Mouse (Mus musculus) ZHBTc4 (cell line): ENCODE measurements at regions not wholly inside any gene's neighbourhood (a gene's known extent, or its start where the extent isn't known, plus 50 kb on each side); places are given as distances from the start of the nearest gene placed in this dataset.

ENCODE experiments used
- DNase-seq: peaks from one replicate; pipeline ENCODE4 v3.0.0-alpha.2; 2011; ENCODE audit warnings: low read depth, low spot score

- DNase-seq = no peak
Measured at GRCm38 (mm10) chr9:23062656-23063444, 160.0 kb upstream of the Bmper start.

- no peak for DNase-seq
Measured at GRCm38 (mm10) chr9:23064001-23064400, 158.9 kb upstream of the Bmper start.

- no peak for DNase-seq
Measured at GRCm38 (mm10) chr9:23064811-23065210, 158.1 kb upstream of the Bmper start.

DNA sequence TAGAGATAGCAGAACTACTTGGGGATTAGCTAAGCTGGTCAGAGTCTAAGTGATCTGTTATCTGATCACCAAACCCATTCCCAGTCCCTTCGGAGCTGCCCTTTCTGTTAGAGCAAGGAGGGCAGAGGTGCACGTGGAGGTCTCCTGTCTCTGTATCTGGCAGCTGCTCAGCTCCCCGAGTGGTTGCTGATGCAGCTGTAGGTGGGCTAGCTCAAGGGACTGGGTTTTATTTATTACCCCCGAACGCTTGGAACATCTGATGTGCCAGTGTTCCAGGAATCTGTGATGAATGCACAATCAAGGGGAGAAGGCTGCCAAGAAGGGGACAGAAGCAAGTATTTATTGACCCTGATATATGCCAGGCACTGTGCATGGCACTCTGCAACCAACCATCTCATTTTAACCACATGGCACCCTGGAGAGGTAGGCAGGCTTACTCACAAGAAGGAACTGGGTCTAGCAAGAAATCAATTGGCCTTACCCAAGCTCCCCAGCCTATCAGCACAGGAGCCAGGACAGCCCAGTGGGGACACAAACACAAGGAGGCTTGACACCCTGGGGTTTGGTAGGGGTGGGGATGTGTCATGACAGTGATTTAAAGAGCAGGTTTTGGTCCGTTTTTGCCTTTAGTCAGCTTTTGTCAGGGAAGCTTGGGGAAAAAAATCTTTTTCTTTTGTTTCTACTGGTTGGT lies 154.6 kb upstream of the Bmper start:
- DNase-seq = no peak

- no peak for DNase-seq
Measured at GRCm38 (mm10) chr9:23069161-23069560, 153.7 kb upstream of the Bmper start.

DNA sequence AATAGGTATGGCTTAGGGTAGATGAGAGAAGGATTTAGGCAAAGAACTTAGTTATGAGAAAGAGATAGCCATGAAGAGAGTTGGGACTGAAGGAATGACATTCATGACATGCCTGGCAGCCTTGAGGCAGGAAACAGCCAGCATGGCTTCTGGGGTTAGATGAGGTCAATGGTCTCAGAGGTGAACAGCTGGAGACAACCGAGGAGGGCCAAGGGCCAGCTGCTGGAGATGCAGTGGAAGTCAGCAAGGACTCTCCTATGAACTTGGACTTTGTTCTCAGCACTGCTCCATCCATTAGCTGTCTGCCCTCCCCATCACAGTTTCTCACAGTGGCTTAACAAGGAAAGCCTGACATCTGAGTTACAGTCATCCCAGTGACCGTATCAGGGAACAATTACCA lies 151.9 kb upstream of the Bmper start:
- no peak for DNase-seq

DNA sequence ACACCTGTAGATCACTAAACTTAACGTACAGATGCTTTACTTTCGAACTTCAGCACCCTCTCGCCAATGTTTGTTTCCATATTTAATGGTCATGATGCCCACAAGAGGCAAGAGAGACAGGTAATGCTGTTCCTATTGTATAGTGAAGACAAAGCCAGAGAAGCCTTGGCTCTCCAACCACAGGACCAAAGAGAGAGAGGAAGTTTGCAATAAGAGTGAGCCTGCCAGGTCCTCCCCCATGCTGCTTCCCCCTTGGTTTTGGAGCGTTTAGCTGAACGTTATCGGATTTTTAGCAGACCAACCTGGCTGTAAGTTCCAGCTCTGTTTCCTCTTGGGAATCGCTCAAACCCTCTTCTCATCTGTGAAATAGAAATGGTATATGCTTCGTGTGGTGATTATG lies 150.1 kb upstream of the Bmper start:
- DNase-seq = no peak

DNA sequence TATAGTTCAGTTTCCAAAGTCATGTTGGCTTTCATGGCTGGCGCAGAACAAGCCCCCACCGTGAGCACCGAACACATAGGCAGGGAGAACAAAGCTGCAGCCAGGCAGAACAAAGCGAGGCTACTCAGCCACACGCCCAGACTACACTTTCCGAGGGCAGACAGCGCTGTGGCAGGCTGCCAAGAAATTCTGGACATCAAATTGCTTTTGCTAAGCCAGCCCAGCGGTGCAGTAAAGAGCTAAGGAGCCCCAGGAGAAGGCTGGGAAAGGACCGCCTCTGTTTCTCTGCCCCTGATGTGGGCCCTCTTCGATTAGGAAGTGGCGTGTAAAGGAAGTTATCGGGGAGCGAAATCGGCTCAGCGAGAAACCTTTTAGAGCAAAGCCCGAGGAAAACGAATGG lies 139.3 kb upstream of the Bmper start:
- peak; percentile 78 for DNase-seq

DNA sequence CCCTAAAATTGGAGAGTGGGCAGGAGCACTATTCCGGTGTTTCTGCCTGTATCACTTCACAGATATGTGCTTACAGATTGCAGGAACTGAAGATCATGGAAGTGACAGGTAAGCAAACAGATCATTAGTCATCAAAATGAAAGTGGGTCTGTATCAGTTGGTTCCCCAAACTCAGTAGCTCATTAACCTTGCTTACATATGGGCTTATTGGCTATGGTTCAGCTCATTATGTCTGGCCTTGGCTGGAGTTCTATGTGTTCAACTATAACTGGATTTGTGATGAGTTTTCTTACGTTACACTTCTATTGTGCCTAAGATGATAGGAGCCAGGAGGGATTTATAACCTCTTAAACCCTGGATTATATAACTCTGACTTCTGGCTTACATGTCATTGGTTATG lies 133.5 kb upstream of the Bmper start:
- no peak for DNase-seq

GRCm38 (mm10) chr9:23097134-23097789 lies 125.6 kb upstream of the Bmper start:
- DNase-seq = no peak

GRCm38 (mm10) chr9:23101584-23101983 lies 121.3 kb upstream of the Bmper start:
- no peak for DNase-seq

DNA sequence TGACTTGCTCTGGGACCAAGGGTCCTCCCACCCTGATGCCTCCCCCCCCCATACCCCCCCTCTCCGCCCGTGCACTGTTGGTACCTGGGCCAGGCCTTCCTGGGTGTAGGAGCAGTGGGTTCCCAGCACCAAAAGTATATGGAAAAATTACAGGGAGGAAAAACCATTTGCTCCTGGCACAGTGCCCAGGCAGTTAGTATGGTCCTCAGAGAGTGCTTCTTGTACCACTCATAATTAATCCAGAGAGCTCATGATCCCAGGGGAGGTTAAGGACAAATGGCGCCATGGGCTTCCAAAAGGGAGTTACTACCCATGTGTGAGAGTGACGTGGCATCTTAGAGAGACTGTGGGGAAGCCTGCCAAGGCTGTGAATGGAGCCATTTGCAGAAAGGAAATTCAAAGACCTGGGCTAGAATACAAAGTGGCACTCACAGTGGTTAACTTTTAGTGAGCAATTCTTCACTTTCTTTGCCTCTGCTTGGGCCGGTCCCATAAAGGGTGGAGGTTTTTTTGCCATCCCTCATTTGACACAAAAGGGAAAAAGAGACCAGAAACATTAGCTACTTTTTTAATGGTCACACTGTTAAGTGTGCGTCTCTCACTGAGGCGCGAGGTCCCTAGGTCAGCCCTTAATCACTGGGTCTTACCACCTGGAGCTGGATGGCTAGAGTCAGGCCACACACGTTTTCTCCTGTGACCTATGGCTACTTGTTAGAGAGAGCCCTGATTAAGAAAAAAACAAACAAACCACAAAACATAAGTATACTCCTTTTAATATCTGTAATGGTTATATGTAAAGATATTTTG lies 120.7 kb upstream of the Bmper start:
- no peak for DNase-seq

GRCm38 (mm10) chr9:23111500-23111899 lies 111.4 kb upstream of the Bmper start:
- no peak for DNase-seq

DNA sequence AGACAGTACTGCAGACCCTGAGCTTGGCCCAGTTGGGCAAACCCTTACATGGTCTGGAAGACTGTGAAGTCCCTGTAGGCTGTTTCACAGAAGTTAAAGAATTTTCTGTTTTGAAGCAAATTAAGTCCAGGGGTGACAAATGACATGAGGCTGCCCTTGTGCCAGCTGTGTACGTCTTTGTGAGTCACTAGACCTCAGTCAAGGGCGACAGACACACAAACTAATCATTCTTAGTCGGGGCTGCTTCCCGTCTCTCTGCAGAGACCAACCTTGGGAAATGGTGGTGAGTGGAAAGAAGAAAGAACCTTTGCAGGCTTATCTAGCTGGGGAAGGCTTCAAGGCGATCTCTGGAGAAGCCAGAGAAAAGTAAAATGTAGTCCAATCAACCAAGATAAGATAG lies 107.8 kb upstream of the Bmper start:
- no peak for DNase-seq

- no peak for DNase-seq
Measured at GRCm38 (mm10) chr9:23115540-23115939, 107.3 kb upstream of the Bmper start.

- DNase-seq = no peak
Measured at GRCm38 (mm10) chr9:23116311-23116710, 106.6 kb upstream of the Bmper start.

GRCm38 (mm10) chr9:23119811-23120210 lies 103.1 kb upstream of the Bmper start:
- no peak for DNase-seq

GRCm38 (mm10) chr9:23120814-23121213 lies 102.1 kb upstream of the Bmper start:
- DNase-seq = no peak

GRCm38 (mm10) chr9:23122524-23122923 lies 100.4 kb upstream of the Bmper start:
- no peak for DNase-seq

DNA sequence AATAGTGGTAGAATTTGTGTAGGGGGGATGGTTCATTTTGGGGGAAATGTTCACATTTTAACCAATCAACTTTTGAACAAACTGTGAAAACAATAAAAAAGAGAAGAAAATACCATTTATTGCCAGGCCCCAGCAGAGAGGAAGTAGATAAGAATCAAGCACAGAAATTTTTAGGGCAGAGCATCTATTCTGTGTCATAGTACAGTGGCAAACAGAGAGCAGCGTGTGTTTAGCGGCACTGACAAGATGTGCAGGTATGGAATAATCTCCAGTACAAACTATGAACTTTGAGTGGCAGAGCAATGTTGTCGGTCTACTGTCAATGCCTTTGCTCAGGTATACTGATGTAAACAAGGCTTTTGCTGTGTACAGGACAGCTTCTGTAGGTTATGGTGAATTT lies 99.4 kb upstream of the Bmper start:
- DNase-seq = no peak

GRCm38 (mm10) chr9:23125761-23126704 lies 96.8 kb upstream of the Bmper start:
- DNase-seq = no peak
